Mouse (Mus musculus) heart, adult 2 months (tissue): ENCODE measurements around the gene Cadm1.

Source experiments
- CTCF ChIP-seq: fragments of 200-600 bp; IDR thresholded peaks from 2 replicates; pipeline ENCODE4 v1.8.1; 2022; ENCODE audit warnings: antibody characterized with exemption, mild to moderate bottlenecking, moderate library complexity
- POLR2A ChIP-seq: fragments of 200-500 bp; IDR thresholded peaks from 2 replicates; pipeline ENCODE4 v1.6.1; 2011; ENCODE audit warnings: mild to moderate bottlenecking, low read depth, low read length, control low read depth; ENCODE audit not compliant: insufficient read depth

DNA sequence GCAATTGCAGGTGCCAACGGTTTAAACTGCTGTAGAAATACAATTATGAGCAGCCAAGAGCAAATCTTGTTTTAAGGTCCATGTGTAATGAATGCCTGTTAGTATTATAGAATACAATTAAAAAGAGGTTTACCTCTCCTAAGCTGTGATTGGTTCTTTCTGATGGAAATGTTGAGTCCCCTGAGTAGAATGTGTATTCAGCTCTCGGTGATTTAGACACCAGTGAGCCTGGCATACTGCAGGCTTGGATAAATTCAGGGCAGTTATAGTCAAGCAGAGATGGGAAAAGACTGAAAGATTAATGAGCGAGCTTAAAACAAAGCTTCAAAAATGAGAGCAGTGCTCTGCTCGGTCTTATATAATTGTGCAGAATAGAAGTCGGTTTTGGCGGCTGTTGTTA, 177.4 kb downstream of the Cadm1 start:
- TF ChIP-seq POLR2A: no peak
- TF ChIP-seq CTCF: no peak
